Mouse (Mus musculus) limb, embryonic 11.5 days (tissue): Measurements from ENCODE around the gene Tuba8. TPM values are rescaled to one million over a fixed set of nuclear protein-coding genes. Genes with fewer than 3 reads are reported as not detected.
A peak's percentile ranks its signal among the peaks of the same experiment; 100 is the strongest.

ENCODE experiments used
- ATAC-seq: fragments of 200-750 bp; cut with Nextera tagmentation; 2 replicates; pipeline ENCODE4 v1.8.0; 2017; ENCODE audit warnings: low read depth; ENCODE audit not compliant: insufficient number of reproducible peaks, low FRiP score, low TSS enrichment
- DNase-seq: peaks from one replicate; pipeline ENCODE4 v3.0.0-alpha.2; 2015; ENCODE audit warnings: low spot score
- H3K27ac ChIP-seq: fragments of 300-500 bp; sonication (generic); replicated peaks from 2 replicates; pipeline ENCODE4 v1.5.1; 2014; ENCODE audit warnings: low read depth, mild to moderate bottlenecking, low read length
- H3K27me3 ChIP-seq: fragments of 300-500 bp; sonication (generic); 2 replicates; pipeline ENCODE4 v1.6.1; 2014; ENCODE audit warnings: mild to moderate bottlenecking, low read length, mixed read lengths; ENCODE audit not compliant: control insufficient read depth, insufficient read depth
- H3K36me3 ChIP-seq: fragments of 300-500 bp; sonication (generic); 2 replicates; pipeline ENCODE4 v1.6.1; 2014; ENCODE audit warnings: mild to moderate bottlenecking, low read length, moderate library complexity, mixed read lengths; ENCODE audit not compliant: control insufficient read depth, insufficient read depth
- H3K4me1 ChIP-seq: fragments of 300-500 bp; sonication (generic); 2 replicates; pipeline ENCODE4 v1.6.1; 2014; ENCODE audit warnings: low read length, mixed read lengths; ENCODE audit not compliant: control insufficient read depth, insufficient read depth
- H3K4me2 ChIP-seq: fragments of 300-500 bp; sonication (generic); 2 replicates; pipeline ENCODE4 v1.6.1; 2014; ENCODE audit warnings: low read depth, mild to moderate bottlenecking, moderate library complexity; ENCODE audit not compliant: severe bottlenecking
- H3K4me3 ChIP-seq: fragments of 300-500 bp; sonication (generic); 2 replicates; pipeline ENCODE4 v1.5.1; 2014; ENCODE audit warnings: low read depth, low read length
- H3K9ac ChIP-seq: fragments of 300-500 bp; sonication (generic); 2 replicates; pipeline ENCODE4 v1.6.1; 2014; ENCODE audit warnings: mild to moderate bottlenecking, low read length
- H3K9me3 ChIP-seq: fragments of 300-500 bp; sonication (generic); 2 replicates; pipeline ENCODE4 v1.6.1; 2016; ENCODE audit warnings: low read length; ENCODE audit not compliant: control insufficient read depth
- WGBS: fragments of 180-500 bp; shearing (Covaris S2); extraction: QIAGEN DNeasy Blood & Tissue Kit; methylation state at CpG from one replicate; pipeline ENCODE4 v1.1.7; 2014; 5-methylcytosine and 5-hydroxymethylcytosine counted together
- polyA plus RNA-seq: library from polyadenylated mRNA; unstranded; fragments of >200 nt; fragmentation: Nextera tagmentation; extraction: Ambion mirVana; gene quantifications from 2 replicates; pipeline ENCODE4 v1.2.1, GENCODE M21; 2014

Gene Tuba8
- polyA plus RNA-seq, 1 experiment from 2014 or later, result 0.63 TPM

- WGBS, result 85% methylated on average over 6 of the region's 6 CpGs
- Histone ChIP-seq H3K27ac (no peak overlapping the region), H3K4me3 (no peak overlapping the region), H3K4me2 (no peak overlapping the region), H3K9me3 (no peaks in the 10 kb centered on the region), H3K9ac (no peak overlapping the region), H3K4me1 (no peaks in the 10 kb centered on the region), H3K36me3 (no peaks in the 10 kb centered on the region), H3K27me3 (no peaks in the 10 kb centered on the region)
- DNase-seq (no peak), ATAC-seq (no peak)
These were observed 59.7 kb downstream of the Tuba8 start for GRCm38 (mm10) chr6:121270156-121270555.

GRCm38 (mm10) chr6:121271707-121272074 lies 61.2 kb downstream of the Tuba8 start:
- no peak overlapping the region for H3K27ac ChIP-seq
- DNase-seq (no peak), ATAC-seq (no peak; the same call in 1 of the 2 replicates)
- no peaks in the 10 kb centered on the region for H3K9me3 ChIP-seq
- H3K36me3 ChIP-seq, result no peaks in the 10 kb centered on the region
- no peak overlapping the region for H3K9ac ChIP-seq
- 8% methylated on average over 4 of the region's 4 CpGs for WGBS
- H3K4me3 ChIP-seq, result no peak overlapping the region
- no peaks in the 10 kb centered on the region for H3K4me1 ChIP-seq
- H3K27me3 ChIP-seq, result no peaks in the 10 kb centered on the region
- no peak overlapping the region for H3K4me2 ChIP-seq

- Histone ChIP-seq H3K9ac (0 out of 2 replicates have a peak overlapping the region, but pooled peaks have one; percentile 23), H3K27ac (0 out of 2 replicates have a peak overlapping the region, but pooled peaks have one; percentile 30), H3K36me3 (no peaks in the 10 kb centered on the region), H3K4me2 (peak overlapping the region; percentile 65), H3K27me3 (no peaks in the 10 kb centered on the region), H3K9me3 (no peaks in the 10 kb centered on the region), H3K4me3 (peak overlapping the region; percentile 26), H3K4me1 (no peaks in the 10 kb centered on the region)
- ATAC-seq (peak; percentile 88), DNase-seq (peak; percentile 89)
- WGBS, result 15% methylated on average over 17 of the region's 17 CpGs
These were observed 61.7 kb downstream of the Tuba8 start for GRCm38 (mm10) chr6:121272075-121272800.

- H3K4me1 ChIP-seq, result no peaks in the 10 kb centered on the region
- no peaks in the 10 kb centered on the region for H3K9me3 ChIP-seq
- 82% methylated on average over 3 of the region's 3 CpGs for WGBS
- DNase-seq, result peak; percentile 38
- no peak overlapping the region for H3K27ac ChIP-seq
- H3K27me3 ChIP-seq, result no peaks in the 10 kb centered on the region
- no peak overlapping the region for H3K4me3 ChIP-seq
- H3K4me2 ChIP-seq, result no peak overlapping the region
- ATAC-seq, result no peak
- no peak overlapping the region for H3K9ac ChIP-seq
- H3K36me3 ChIP-seq, result no peaks in the 10 kb centered on the region
These were observed 63.9 kb downstream of the Tuba8 start for GRCm38 (mm10) chr6:121274356-121274755.

Other genes starting within 250 kb of the Tuba8 start
- gene Mical3, start 79.7 kb upstream of the Tuba8 start, polyA plus RNA-seq, result 12.2 and 13.7 TPM in 2 replicates
- gene Pex26, start 27.0 kb upstream of the Tuba8 start, polyA plus RNA-seq, result 5.8 and 7.5 TPM in 2 replicates
- gene Usp18, start 35.2 kb downstream of the Tuba8 start, polyA plus RNA-seq, result 0.67 and 0.89 TPM in 2 replicates
- gene Slc6a13, start 89.5 kb downstream of the Tuba8 start, polyA plus RNA-seq, result 0.81 and 1.3 TPM in 2 replicates
- gene Slc6a12, start 132.4 kb downstream of the Tuba8 start, polyA plus RNA-seq, result 0.53 TPM in 1 of 2 replicates, not detected in the other